Mouse (Mus musculus) gonadal fat pad, adult 2 months (tissue): ENCODE measurements around the gene Bsx. TPM values are rescaled to one million over a fixed set of nuclear protein-coding genes. Genes with fewer than 3 reads are reported as not detected.

ENCODE experiments used
- DNase-seq: peaks from one replicate; pipeline ENCODE4 v3.0.0-alpha.2; 2012; ENCODE audit warnings: low read depth
- polyA plus RNA-seq: library from polyadenylated mRNA; depleted of rRNA; stranded (reverse); fragments of >200 nt; gene quantifications from 2 replicates; pipeline ENCODE4 v1.2.3, GENCODE M21; 2012; rRNA removed

Bsx gene
- not detected in 2 replicates for polyA plus RNA-seq

DNA sequence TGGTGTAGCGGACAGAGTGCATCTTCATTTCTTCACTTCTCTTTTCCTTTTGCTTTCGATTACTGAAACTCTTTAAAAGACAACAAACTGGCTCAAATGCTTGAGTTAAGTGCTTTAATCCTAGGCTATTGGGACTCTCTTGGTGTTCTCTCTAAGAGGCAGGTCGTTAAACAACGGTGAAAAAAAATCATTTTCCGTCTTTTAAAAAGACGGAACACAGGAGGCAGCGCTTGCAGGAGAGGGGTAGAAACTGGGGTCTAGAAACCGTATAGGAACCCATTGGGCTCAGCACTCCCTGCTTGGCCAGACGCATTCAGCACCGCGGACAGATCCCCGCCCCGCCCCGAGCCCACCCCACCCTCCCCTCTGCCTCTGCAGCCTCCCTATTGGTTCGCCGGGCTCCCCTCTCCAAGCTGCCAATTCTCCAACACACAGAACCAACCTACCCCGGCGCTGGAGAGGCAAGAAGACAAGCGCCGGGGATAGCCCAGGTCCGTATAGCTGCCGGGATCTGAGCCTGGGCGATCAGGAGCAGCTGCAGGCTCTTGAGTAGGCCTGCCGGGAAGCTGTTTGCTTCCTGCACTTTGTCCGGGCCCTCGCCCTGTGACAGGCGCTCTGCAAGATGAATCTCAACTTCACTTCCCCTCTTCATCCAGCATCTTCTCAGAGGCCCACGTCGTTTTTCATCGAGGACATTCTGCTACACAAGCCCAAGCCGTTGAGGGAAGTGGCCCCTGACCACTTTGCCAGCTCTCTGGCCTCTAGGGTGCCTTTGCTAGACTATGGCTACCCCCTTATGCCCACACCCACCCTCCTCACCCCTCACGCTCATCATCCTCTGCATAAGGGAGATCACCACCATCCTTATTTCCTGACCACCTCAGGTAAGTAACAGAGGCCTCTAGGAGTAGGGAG lies at the start of gene Bsx:
Bsx (plus strand) TSS at position 572 of the 915 bp plus-strand sequence.
- no peak for DNase-seq

- DNase-seq: no peak
Measured at GRCm38 (mm10) chr9:40825601-40826000, 48.3 kb upstream of the Bsx start.

DNA sequence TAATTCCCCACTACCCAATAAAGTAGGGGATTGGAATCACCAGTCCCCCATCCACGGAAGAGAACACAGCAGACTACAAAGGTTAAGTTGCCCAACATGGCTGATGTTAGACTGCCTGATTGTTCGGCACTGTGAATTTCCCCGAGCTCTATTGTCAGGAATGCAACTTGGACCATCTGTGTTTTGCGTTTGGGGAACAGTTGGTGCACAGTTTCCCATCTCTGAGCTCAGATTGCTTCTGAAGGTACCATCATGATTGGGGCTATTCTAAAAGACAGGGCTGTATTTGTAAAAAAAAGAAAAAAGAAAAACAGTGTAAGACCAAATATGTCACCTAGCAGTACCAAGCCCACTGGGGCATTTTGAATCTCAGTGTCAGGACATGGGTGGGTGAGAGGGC lies 46.6 kb upstream of the Bsx start:
- DNase-seq: no peak

GRCm38 (mm10) chr9:40834569-40834968 lies 39.4 kb upstream of the Bsx start:
- DNase-seq: no peak

DNA sequence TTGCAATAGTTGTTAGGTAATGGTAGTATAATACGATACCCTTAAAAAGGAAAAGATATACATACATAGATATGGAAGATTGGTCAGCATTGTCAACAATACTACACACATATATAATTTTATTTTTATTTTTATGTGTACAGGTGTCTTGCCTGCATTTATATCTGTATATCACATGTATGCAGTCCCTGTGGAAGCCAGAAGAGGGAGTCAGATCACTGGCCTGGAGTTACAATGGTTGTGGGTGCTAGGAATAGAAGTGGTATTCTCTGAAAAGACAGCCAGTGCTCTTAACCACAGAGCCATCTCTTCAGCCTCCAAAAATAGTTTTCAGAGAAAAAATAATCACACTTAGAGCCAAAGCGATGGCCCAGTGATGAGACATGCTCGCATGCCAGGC lies 37.2 kb upstream of the Bsx start:
- DNase-seq: no peak

GRCm38 (mm10) chr9:40839662-40840061 lies 34.3 kb upstream of the Bsx start:
- DNase-seq: no peak

DNA sequence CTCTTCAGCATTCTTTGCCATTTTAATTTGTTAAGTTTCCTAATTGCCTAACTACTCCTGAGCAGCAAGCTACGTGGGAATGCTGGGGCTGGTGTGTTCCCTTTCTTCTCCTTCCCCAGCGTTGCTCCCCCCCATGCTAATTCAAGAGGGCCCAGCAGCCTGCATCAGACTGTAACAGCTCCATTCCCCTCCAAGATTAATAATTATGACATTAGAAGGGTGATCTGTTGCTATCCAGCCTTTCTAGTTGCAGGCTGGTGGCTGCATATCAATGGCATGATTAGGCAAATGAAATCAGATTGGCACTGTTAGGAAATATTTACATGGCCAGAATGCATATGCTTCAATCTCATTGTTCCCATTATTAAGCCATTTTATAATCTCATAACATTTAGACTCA lies 22.4 kb upstream of the Bsx start:
- no peak for DNase-seq

GRCm38 (mm10) chr9:40858461-40859160 lies 15.3 kb upstream of the Bsx start:
- DNase-seq: no peak

DNA sequence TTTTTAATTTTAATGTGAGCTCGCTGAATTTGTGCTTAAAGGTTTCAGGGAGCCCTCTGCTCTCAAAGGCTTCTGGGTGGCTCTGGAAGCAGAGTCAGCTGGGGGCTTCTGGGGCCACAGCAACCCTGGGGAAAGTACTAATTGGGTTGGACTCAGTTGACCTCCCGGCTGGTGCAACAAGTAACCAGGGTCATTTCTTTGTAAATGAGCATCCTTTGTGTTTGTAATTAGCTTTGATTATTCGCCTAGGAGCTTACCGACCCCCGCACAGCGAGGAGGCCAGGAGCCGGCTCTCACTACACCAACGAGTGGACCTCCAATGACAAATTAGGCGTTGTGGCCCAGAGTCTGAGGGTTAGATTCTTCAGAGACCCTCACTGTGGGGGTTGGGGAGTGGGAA lies 14.7 kb upstream of the Bsx start:
- no peak for DNase-seq

- no peak for DNase-seq
Measured at GRCm38 (mm10) chr9:40870331-40870730, 3.6 kb upstream of the Bsx start.

DNA sequence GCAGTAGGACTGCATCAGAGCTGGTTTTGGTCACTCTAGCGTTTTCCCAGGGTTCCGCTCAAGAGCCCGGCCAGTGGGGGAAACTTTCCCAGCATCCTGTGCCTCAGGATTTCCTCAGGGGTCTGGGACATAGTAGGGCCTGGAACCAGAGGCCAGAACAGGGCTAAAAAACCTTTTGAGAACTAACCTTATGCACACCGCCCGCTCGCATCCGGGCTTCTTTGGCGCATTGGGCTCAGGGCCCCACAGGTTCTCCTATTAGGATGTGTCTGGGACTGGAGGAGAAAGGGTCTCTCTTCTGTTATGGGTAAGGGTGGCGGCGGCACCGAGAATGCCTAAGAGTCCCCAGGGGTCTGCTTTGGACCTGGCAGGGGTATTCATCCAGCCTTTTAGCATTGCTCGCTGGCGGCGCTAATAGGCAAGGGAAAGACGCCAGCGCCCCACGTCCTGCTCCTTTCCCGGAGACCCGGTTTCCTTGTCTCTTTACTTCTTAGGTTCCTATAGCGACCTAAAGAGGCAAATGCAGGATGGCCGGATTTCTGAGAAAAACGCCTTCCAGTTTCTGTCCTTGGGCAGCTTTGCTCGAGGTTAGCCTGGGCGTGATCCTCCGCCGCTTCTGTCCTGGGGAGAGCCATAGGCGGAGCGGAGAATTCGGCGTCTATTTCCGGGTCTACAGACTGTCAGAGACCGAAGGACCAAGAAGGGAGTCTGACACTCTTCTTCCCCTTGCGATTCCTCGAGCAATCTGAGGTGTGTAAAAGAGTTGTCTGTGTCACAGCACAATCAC lies 2.4 kb upstream of the Bsx start:
- DNase-seq: no peak

- DNase-seq: no peak
Measured at GRCm38 (mm10) chr9:40872156-40872478, 1.8 kb upstream of the Bsx start.

GRCm38 (mm10) chr9:40874961-40875360 lies 1.0 kb downstream of the Bsx start:
- DNase-seq: no peak

DNA sequence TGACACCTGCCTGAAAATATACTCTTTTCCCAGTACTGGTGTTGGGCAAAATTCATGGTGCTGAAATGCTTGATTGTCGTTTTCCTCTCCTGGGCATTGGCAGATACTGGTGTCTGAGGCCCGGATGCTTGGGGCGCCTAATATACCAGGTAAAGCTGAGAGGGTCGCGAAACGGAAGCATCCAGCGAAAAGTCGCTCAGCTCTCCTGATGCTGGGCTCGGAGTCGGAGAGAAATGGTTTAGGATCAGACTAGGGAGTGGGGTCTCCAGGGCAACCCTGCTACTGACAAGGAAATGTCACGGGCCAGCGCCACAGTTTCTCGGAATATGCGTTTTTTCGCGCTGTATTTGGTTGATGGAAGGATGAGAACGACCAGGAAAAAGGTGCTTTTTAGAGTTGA lies 1.5 kb downstream of the Bsx start:
- DNase-seq: no peak

- no peak for DNase-seq
Measured at GRCm38 (mm10) chr9:40876164-40876563, 2.2 kb downstream of the Bsx start.

- DNase-seq: no peak
Measured at GRCm38 (mm10) chr9:40876693-40877092, 2.8 kb downstream of the Bsx start.

GRCm38 (mm10) chr9:40877146-40877880 lies 3.4 kb downstream of the Bsx start:
- no peak for DNase-seq

DNA sequence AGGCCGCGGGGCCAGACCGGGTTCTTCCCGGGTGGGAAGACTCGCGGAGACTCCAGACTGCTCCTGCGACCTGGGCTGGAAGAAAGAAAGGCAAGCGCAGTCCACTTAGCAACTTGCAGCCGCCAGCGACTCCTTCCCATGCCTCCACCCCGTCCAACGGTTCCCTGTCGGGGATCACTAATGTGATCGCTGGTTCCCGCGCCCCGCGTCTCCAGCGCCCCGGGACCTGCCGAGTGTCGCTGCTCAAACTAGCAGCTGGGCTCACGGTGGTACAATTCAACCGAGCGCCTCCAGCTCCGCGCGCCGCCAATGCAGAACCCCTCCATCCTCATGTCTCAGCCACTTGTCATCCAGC lies 3.9 kb downstream of the Bsx start:
- no peak for DNase-seq

GRCm38 (mm10) chr9:40878291-40878945 lies 4.5 kb downstream of the Bsx start:
- DNase-seq: no peak

GRCm38 (mm10) chr9:40878998-40879397 lies 5.1 kb downstream of the Bsx start:
- DNase-seq: no peak

DNA sequence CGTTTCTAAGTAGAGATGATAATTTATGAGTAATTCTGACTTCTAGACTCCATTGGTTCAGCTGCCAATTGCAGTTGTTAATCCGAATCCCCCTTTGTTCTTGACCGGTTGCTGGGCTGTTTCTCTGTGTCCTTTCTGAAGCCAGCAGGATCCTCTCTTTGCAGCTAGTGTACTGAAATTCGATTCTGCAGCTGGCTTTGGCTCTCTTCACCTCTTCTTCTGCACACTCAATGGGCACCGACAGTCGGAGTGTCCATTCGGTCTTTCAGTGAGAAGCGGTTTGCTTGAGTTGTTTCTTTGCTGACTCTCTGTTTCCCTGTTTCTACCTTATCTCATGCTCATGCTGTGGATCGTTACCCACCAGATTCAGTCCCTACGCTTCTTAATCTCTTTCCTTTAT lies 11.7 kb downstream of the Bsx start:
- no peak for DNase-seq
